Mouse (Mus musculus) induced T-regulatory cell, adult 2 months (primary cell): ENCODE results near the gene Pcmtd2.

Experiments
- DNase-seq: peaks from one replicate; pipeline ENCODE4 v3.0.0-alpha.2; 2012; ENCODE audit warnings: low read depth

Pcmtd2 gene

GRCm38 (mm10) chr2:181837372-181838292 lies at the start of gene Pcmtd2:
Gene Pcmtd2 (plus strand): TSS chr2:181837854.
- peak; percentile 95 for DNase-seq

GRCm38 (mm10) chr2:181789396-181789795 lies 48.3 kb upstream of the Pcmtd2 start:
- no peak for DNase-seq

GRCm38 (mm10) chr2:181793186-181793585 lies 44.5 kb upstream of the Pcmtd2 start:
- DNase-seq = peak; percentile 5

- DNase-seq = no peak
Measured at GRCm38 (mm10) chr2:181795641-181796130, 42.0 kb upstream of the Pcmtd2 start.

- DNase-seq = no peak
Measured at GRCm38 (mm10) chr2:181797672-181798071, 40.0 kb upstream of the Pcmtd2 start.

DNA sequence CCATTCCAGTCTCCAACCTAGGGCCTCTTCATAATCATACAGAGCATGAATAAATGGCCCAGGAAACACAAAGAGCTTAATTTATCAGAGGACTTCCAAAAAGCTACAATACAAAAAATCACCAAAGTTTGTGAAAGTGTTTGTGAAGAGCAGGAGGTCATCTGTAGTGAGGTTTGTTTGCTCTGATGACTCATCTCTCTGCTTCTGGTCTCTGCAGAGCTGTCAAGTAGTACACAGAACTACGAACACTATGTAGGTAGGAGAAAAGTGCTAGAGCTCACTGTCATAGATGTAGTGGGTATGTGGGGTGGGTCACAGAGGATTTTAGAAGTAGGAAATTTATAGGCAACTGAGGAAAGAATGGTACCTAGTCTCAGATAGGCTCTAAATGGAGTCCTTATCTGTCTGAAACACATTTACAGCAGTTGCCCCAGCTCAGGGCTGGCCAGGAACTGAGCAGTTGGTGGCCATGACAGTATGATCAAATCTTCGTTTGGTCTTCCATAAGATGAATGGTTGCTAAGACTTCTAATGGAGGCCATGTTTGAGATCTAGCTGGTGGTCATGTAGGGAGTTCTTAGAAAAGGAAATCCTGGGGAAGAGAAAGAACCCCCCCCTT lies 8.5 kb upstream of the Pcmtd2 start:
- DNase-seq = no peak

- no peak for DNase-seq
Measured at GRCm38 (mm10) chr2:181832745-181833144, 4.9 kb upstream of the Pcmtd2 start.

DNA sequence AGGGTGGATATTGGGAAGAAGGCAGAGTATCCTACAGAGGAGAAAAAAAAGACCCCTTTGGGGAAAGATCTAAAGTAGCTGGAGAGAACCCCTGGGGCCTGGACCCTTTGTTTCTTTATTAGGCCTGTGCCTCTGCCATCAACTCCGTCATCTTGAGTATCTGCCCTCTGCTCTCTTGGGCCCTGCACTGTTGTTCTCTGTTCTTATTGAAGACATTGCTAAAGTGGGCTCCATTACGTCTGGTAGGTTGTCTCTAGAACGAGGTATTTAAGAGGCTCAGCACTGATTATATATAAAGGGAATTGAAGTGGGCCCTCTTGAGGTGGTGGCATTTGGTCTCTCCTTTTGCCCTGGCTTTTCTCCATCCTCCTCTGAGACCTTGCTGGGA lies 633 bp downstream of the Pcmtd2 start:
- peak; percentile 43 for DNase-seq

DNA sequence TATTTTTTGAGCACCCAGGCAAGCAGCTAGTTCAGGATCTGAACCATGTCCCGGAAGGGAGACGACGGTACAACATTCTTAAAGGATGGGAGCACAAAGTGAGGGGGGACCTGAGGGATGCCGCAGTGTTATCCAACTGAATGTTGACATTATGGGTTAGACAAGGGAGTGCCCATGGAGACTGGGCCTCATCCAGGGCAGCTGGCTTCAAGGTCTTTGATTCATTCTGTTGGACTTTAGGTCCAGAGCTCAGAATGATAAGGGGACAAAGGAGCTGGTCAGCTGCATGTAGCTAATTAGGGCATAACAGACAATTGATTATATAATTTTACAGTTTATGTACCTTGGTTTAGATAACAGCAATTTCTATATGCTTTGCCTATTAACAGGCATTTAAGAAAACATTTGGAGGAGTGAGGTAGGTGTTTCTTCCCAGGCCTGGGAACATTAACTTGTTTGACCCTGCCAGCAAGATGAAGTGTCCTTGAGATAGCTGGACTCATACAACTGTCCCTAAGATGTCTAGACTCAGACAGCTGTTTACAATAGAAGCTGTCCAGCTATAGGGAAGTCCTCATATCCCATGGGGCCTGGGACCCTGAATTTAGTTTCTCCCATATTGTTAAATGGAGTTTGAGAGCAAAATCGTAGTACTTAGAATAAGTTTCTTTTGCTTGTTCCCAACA lies 8.2 kb downstream of the Pcmtd2 start:
- no peak for DNase-seq

DNA sequence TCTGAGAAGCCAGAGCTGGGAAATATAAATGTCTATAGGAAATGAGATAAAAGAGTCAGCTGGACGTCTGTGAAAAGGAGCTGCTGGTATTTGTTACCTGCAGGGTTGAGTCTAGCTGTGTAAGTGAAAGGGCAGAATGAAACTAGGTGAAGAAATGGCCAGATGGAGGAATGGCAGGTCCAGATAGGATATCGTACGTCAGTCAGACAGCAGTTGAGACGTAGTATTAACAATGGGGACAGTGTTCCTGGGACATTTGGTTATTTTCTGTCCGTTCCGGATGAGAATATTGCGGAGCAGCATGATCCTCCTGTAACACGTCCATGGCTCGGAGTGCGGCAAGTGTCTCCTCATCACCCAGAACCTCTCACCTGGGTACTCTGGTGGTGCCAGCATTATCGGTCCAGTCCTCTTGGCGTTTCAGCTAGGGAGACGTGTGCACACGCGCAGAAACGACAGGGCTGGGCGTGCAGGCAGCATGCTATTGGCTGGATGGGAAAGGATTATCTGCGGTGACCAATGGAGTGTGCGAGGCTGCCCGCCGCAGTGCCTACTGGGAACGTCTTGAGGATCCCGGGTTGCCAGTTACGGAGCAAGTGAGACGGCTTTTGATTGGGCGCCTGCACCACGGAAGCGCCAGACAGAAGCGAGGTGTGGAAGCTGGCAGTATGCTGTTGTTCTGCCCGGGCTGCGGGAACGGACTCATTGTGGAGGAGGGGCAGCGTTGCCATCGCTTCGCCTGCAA lies 26.3 kb downstream of the Pcmtd2 start, which contains the start of gene Polr3k:
Gene Polr3k, plus strand, starts transcription at position 547 of the 745 bp plus-strand sequence.
- DNase-seq = peak; percentile 96

GRCm38 (mm10) chr2:181864536-181864860 lies 26.8 kb downstream of the Pcmtd2 start:
- no peak for DNase-seq

DNA sequence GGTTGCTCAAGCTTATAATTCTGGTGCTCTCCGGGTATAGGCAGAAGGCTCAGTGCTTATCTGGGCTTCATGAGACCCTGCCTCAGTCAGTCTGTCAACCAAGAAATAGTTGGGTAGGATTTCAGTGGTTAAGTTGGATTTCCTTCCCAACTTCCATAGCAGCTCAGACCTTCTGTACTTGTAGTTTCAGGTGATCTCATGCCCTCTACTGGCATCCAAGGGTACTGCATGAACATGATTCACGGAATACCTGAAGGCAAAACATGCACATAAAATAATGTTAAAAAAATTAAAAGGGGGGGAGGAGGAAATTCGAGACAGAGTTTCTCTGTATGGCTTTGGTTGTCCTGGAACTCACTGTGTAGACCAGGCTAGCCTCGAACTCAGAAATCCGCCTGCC lies 29.3 kb downstream of the Pcmtd2 start:
- DNase-seq = peak; percentile 85

GRCm38 (mm10) chr2:181871039-181871438 lies 33.4 kb downstream of the Pcmtd2 start:
- no peak for DNase-seq

GRCm38 (mm10) chr2:181878903-181879302 lies 41.2 kb downstream of the Pcmtd2 start:
- DNase-seq = peak; percentile 53

DNA sequence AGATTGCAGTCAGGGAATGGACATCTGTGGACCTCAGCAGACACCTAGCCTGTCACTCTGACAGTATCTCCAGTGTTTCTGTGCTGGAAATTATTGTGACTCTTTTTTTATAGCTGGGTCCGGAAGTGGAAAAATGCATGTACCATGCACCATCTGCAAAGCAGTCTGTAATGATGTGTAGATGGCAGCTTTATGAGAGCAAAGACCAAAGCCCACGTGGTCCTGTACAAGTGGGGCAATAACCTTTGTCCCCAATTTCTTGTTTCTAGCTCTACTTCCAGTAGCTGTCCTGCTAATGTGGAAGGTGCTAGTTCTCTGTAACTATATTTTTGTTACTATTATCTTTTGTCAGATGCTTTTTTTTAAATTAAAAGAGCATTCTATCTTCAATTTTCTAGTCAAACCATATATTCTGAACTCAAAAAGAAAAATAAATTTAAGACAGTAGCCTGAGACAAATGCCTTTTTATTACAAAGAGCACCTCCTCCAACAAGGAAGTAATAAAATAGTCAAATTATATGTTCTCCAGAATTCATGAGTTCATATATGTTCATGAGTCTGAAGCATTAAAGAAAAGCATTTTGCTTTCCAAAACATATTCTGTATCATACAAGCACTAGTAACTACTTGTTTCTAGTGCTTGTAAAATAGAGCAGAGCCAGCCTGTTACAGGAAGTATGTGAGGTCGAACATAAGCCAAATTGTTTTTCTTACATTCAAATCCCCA lies 45.5 kb downstream of the Pcmtd2 start:
- DNase-seq = no peak
